Comparison of ENCODE assay signal across 24 mouse cellular contexts in the genomic region with DNA sequence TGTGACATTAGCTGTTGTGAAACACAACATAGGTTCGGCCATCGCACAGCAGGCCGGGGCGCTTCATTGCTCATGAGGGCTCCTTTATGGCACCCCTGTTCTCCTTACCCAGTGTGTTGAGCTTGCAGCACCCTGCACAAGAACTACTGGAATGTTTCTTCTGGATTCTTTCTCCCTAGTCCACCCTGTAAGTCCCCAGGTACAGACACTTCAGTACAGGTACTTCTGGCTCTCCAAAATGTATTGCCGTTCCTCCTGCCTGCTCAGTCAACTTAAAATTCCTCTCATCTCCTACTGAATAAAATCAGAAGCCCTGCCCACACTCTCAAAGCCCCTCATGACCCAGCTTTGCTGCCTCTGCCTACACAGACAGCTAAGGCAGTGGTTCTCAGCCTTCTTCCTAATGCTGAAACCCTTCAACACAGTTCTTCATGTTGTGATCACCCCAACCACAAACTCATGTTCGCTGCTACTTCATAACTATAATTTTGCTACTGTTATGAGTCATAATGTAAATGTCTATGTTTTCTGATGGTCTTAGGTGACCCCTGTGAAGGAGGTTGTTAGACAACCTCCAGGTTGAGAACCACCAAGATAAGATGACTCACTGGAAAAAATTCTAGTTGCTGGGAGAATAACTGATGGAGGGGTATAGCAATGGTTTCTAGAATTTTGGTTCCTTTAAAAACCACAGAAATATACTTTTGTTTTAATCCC. TPM values are rescaled to one million over a fixed set of nuclear protein-coding genes. Genes with fewer than 3 reads are reported as not detected.
A peak's percentile ranks its signal among the peaks of the same experiment; 100 is the strongest.
DNase-seq lines count a peak whose midpoint lies in the region; ATAC-seq and TF ChIP-seq lines count a peak whose summit lies in the region.
"Had no signal": no experiment of that assay in that cellular context is flagged by ENCODE, and none has a peak within 500 bp of the region (broad histone marks: within the 10 kb centered on the region; RNA-seq: fewer than 3 reads in every experiment).

No protein-coding gene starts in this region.

- TF ChIP-seq RAD21 in CH12.LX (IDR thresholded peaks at IDR 0.05; ENCODE audit: low read depth, low read length), result no peak

- H3K27ac ChIP-seq in CH12.LX (ENCODE audit: insufficient read depth, low read depth), result peak overlapping the region; percentile 54
- peak overlapping the region; percentile 25 for H3K27ac ChIP-seq in lung, embryonic 15.5 days
- H3K27ac ChIP-seq in kidney, embryonic 14.5 days (ENCODE audit: low read depth, low read length), result no peak overlapping the region
- H3K27ac ChIP-seq: embryonic facial prominence, embryonic 13.5 days; forebrain, embryonic 12.5 days; heart, embryonic 13.5 days; hindbrain, embryonic 12.5 days; limb, embryonic 13.5 days; liver, embryonic 15.5 days had no signal

- no peaks in the 10 kb centered on the region for H3K27me3 ChIP-seq in CH12.LX (replicated peaks)
- peaks cover 3% of the 10 kb centered on the region; the same call in 1 of the 2 replicates for H3K27me3 ChIP-seq in lung, embryonic 15.5 days
- H3K27me3 ChIP-seq in kidney, embryonic 14.5 days (ENCODE audit: control insufficient read depth, insufficient read depth, low read length), result no peaks in the 10 kb centered on the region
- H3K27me3 ChIP-seq: Patski had no signal

- peak overlapping the region; percentile 23; the same call in 1 of the 2 replicates for H3K9ac ChIP-seq in CH12.LX (ENCODE audit: insufficient read depth, low read depth)
- no peak overlapping the region for H3K9ac ChIP-seq in lung, embryonic 15.5 days
- no peak overlapping the region for H3K9ac ChIP-seq in kidney, embryonic 14.5 days (ENCODE audit: low read depth, low read length)
- H3K9ac ChIP-seq: embryonic facial prominence, embryonic 13.5 days; forebrain, embryonic 12.5 days; heart, embryonic 13.5 days; hindbrain, embryonic 12.5 days; limb, embryonic 13.5 days; liver, embryonic 15.5 days had no signal

- H3K9me3 ChIP-seq in CH12.LX (replicated peaks; ENCODE audit: low read length), result no peaks in the 10 kb centered on the region
- no peaks in the 10 kb centered on the region for H3K9me3 ChIP-seq in lung, embryonic 15.5 days
- H3K9me3 ChIP-seq in kidney, embryonic 14.5 days (ENCODE audit: control insufficient read depth, low read length), result no peaks in the 10 kb centered on the region
- H3K9me3 ChIP-seq: embryonic facial prominence, embryonic 13.5 days; forebrain, embryonic 12.5 days; heart, embryonic 13.5 days; hindbrain, embryonic 12.5 days; limb, embryonic 13.5 days; liver, embryonic 15.5 days; megakaryocyte, embryonic 14.5 days had no signal

- dilution Hi-C loops in CH12.LX (cut with MboI; ENCODE audit: extremely low pct_ligation_motif_present, extremely low pct_unique_long_range_greater_than_20kb, low sequenced_read_pairs), result no loop called here

- peaks cover 13 to 61% of the 10 kb centered on the region in 2 experiments for H3K4me1 ChIP-seq in CH12.LX (ENCODE audit: control insufficient read depth in 1 of 2, insufficient read depth in 2 of 2)
- H3K4me1 ChIP-seq in lung, embryonic 15.5 days, result peaks cover 12% of the 10 kb centered on the region
- H3K4me1 ChIP-seq in kidney, embryonic 14.5 days (ENCODE audit: control insufficient read depth, insufficient read depth, low read length), result peaks cover 8% of the 10 kb centered on the region

- H3K4me3 ChIP-seq in CH12.LX (replicated peaks in 1 of 3; ENCODE audit: low read depth in 2 of 3, low read length in 2 of 3, poor library complexity in 1 of 3), result no peak overlapping the region
- no peak overlapping the region for H3K4me3 ChIP-seq in lung, embryonic 15.5 days
- no peak overlapping the region for H3K4me3 ChIP-seq in kidney, embryonic 14.5 days (ENCODE audit: low read length)
- H3K4me3 ChIP-seq: embryonic facial prominence, embryonic 13.5 days; erythroblast, embryonic 14.5 days; forebrain, embryonic 12.5 days; heart, embryonic 13.5 days; hindbrain, embryonic 12.5 days; limb, embryonic 13.5 days; liver, embryonic 15.5 days; megakaryocyte, embryonic 14.5 days had no signal

- 80% methylated on average over 6 of the region's 6 CpGs for WGBS in lung, embryonic 15.5 days
- WGBS in kidney, embryonic 14.5 days, result 86% methylated on average over 6 of the region's 6 CpGs

- peak; percentile 84 for TF ChIP-seq EP300 in CH12.LX (IDR thresholded peaks at IDR 0.05; ENCODE audit: low read length)

- H3K4me2 ChIP-seq in CH12.LX (ENCODE audit: insufficient read depth, low read depth, poor library complexity, severe bottlenecking), result peak overlapping the region; percentile 24
- no peak overlapping the region for H3K4me2 ChIP-seq in lung, embryonic 15.5 days
- no peak overlapping the region for H3K4me2 ChIP-seq in kidney, embryonic 14.5 days (replicated peaks; ENCODE audit: low read depth, low read length)
- H3K4me2 ChIP-seq: embryonic facial prominence, embryonic 13.5 days; forebrain, embryonic 12.5 days; heart, embryonic 13.5 days; hindbrain, embryonic 12.5 days; limb, embryonic 13.5 days; liver, embryonic 15.5 days had no signal

- in situ Hi-C loops in CH12.LX (cut with MboI; ENCODE audit: low pct_ligation_motif_present, low pct_unique_long_range_greater_than_20kb, low sequenced_read_pairs), result no loop called here

- TF ChIP-seq CTCF in CH12.LX (conservative IDR thresholded peaks at IDR 0.05 in 1 of 2, IDR thresholded peaks at IDR 0.05 in 1 of 2; ENCODE audit: low read depth in 2 of 2, low read length in 2 of 2), result no peak

- ATAC-seq in lung, embryonic 15.5 days (ENCODE audit: borderline replicate concordance, extremely low read depth, low FRiP score, low TSS enrichment), result no peak
- no peak for ATAC-seq in megakaryocyte-erythroid progenitor cell, adult 5-6 weeks (replicated peaks; ENCODE audit: low FRiP score, low TSS enrichment, poor library complexity, severe bottlenecking)
- no peak for ATAC-seq in kidney, embryonic 14.5 days (ENCODE audit: low FRiP score, low TSS enrichment)
- ATAC-seq: Patski had no signal

- TF ChIP-seq POLR2A in CH12.LX (IDR thresholded peaks at IDR 0.05; ENCODE audit: low read depth, low read length), result no peak

- DNase-seq in A20 (ENCODE audit: low read depth, low spot score) (peak; percentile 86), CH12.LX (ENCODE audit: extremely low read depth) (peak; percentile 38)
- DNase-seq in lung, postnatal 36 days, result peak; percentile 44
- no peak for DNase-seq in kidney, postnatal 36 days
- DNase-seq: adrenal gland, adult 2 months; cerebellum, adult 18-20 months; cerebellum, postnatal 14 days; gastrocnemius, postnatal 25 days; heart, adult 18-20 months; kidney, adult 8-10 months; kidney, postnatal 14 days; right cerebral cortex, adult 18-20 months had no signal

- peaks cover 23% of the 10 kb centered on the region for H3K79me2 ChIP-seq in CH12.LX (replicated peaks; ENCODE audit: control insufficient read depth, extremely low read depth, insufficient read depth, poor library complexity, severe bottlenecking)

- peaks cover 0 to 3% of the 10 kb centered on the region in 2 experiments for H3K36me3 ChIP-seq in CH12.LX (replicated peaks in 1 of 2; ENCODE audit: control insufficient read depth in 1 of 2, insufficient read depth in 1 of 2, low read length in 1 of 2)
- no peaks in the 10 kb centered on the region for H3K36me3 ChIP-seq in lung, embryonic 15.5 days
- no peaks in the 10 kb centered on the region for H3K36me3 ChIP-seq in kidney, embryonic 14.5 days (ENCODE audit: control insufficient read depth, insufficient read depth, low read length)
- H3K36me3 ChIP-seq: embryonic facial prominence, embryonic 13.5 days; forebrain, embryonic 12.5 days; heart, embryonic 13.5 days; hindbrain, embryonic 12.5 days; limb, embryonic 13.5 days; liver, embryonic 15.5 days had no signal

TF ChIP-seq in CH12.LX, 34 proteins besides CTCF, POLR2A, EP300 and RAD21 (continues in another document):
- TF ChIP-seq MAFK (IDR thresholded peaks at IDR 0.05; ENCODE audit: insufficient replicate concordance, low read length) (peak; percentile 36; the same call in 1 of the 2 replicates), IRF4 (IDR thresholded peaks at IDR 0.05; ENCODE audit: low read depth, low read length) (peak; percentile 92), MAX (IDR thresholded peaks at IDR 0.05; ENCODE audit: low read length) (peak; percentile 22; the same call in 1 of the 2 replicates), TCF12 (IDR thresholded peaks at IDR 0.05; ENCODE audit: low read depth, low read length) (0 out of 2 replicates have a peak, but pooled peaks have one; percentile 32), CHD2 (IDR thresholded peaks at IDR 0.05; ENCODE audit: low read length) (0 out of 2 replicates have a peak, but pooled peaks have one; percentile 34), BHLHE40 (IDR thresholded peaks at IDR 0.05; ENCODE audit: low read depth, low read length) (peak; percentile 82), JUND (conservative IDR thresholded peaks at IDR 0.05; ENCODE audit: low read depth, low read length) (peak; percentile 98), ZMIZ1 (IDR thresholded peaks at IDR 0.05; ENCODE audit: low read depth, low read length) (no peak), KAT2A (IDR thresholded peaks at IDR 0.05; ENCODE audit: insufficient replicate concordance, low read length) (no peak), MXI1 (IDR thresholded peaks at IDR 0.05; ENCODE audit: low read depth, low read length) (peak; percentile 30; the same call in 1 of the 2 replicates), ETS1 (conservative IDR thresholded peaks at IDR 0.05; ENCODE audit: low read depth, low read length) (peak; percentile 68), MYC (IDR thresholded peaks at IDR 0.05; ENCODE audit: low read depth, low read length) (0 out of 2 replicates have a peak, but pooled peaks have one; percentile 48), GABPA (IDR thresholded peaks at IDR 0.05; ENCODE audit: insufficient replicate concordance, low read depth, low read length) (no peak)

RNA-seq across cellular contexts. Expression of a gene that starts 3.3 kb away (rescaled TPM):
- 6.3 and 7.2 TPM in 2 replicates for total RNA-seq in CH12.LX (2012; rRNA removed)
- 4.6 and 5.5 TPM in 2 replicates for total RNA-seq in CH12.LX (2014; rRNA removed)
- 12.0 and 16.8 TPM in 2 replicates for polyA plus RNA-seq in CH12.LX (2012; ENCODE audit: insufficient read length, low read depth)
- polyA plus RNA-seq in lung, embryonic 15.5 days (2015; fragmentation: Nextera tagmentation; extraction: Ambion mirVana), result 10.6 and 12.6 TPM in 2 replicates
- 23.5 and 30.5 TPM in 2 replicates for total RNA-seq in megakaryocyte-erythroid progenitor cell, adult 5-6 weeks (2014; fragmentation: Nextera tagmentation)
- 6.2 and 6.5 TPM in 2 replicates for total RNA-seq in megakaryocyte-erythroid progenitor cell, adult 5-6 weeks (2017)
- 12.4 and 18.3 TPM in 2 replicates for polyA plus RNA-seq in kidney, embryonic 14.5 days (2014; fragmentation: Nextera tagmentation; extraction: Ambion mirVana)

RNA-seq across cellular contexts. Expression of a gene that starts 3.4 kb away (rescaled TPM):
- total RNA-seq in CH12.LX (2012; rRNA removed) (79.3 and 91.9 TPM in 2 replicates), CH12.LX (2014; rRNA removed) (258 and 264 TPM in 2 replicates)
- 129 and 171 TPM in 2 replicates for polyA plus RNA-seq in CH12.LX (2012; ENCODE audit: insufficient read length, low read depth)
- 104 and 120 TPM in 2 replicates for polyA plus RNA-seq in lung, embryonic 15.5 days (2015; fragmentation: Nextera tagmentation; extraction: Ambion mirVana)
- 63.9 and 74.0 TPM in 2 replicates for total RNA-seq in megakaryocyte-erythroid progenitor cell, adult 5-6 weeks (2014; fragmentation: Nextera tagmentation)
- total RNA-seq in megakaryocyte-erythroid progenitor cell, adult 5-6 weeks (2017), result 62.2 and 85.3 TPM in 2 replicates
- polyA plus RNA-seq in kidney, embryonic 14.5 days (2014; fragmentation: Nextera tagmentation; extraction: Ambion mirVana), result 116 and 133 TPM in 2 replicates

Comparison
In these comparisons a context has a peak if more than half of its experiments do, and no peak if none do; other contexts are left out.
1. DNase-seq: peak in A20 (single experiment), CH12.LX (single experiment) and lung, postnatal 36 days (single experiment); none in kidney, postnatal 36 days (0 of 2).